Mouse (Mus musculus) hindbrain, embryonic 11.5 days (tissue): ENCODE measurements at regions not wholly inside any gene's neighbourhood (a gene's known extent, or its start where the extent isn't known, plus 50 kb on each side); places are given as distances from the start of the nearest gene placed in this dataset.
"Not testable (repeated sequence)": the region's sequence is repeated elsewhere in the genome, so short reads cannot be mapped to it uniquely, and the experiment has no call there.

ENCODE experiments used
- ATAC-seq: fragments of 200-750 bp; cut with Nextera tagmentation; 2 replicates; pipeline ENCODE4 v1.8.0; 2017; ENCODE audit warnings: mild to moderate bottlenecking, moderate TSS enrichment, moderate library complexity; ENCODE audit not compliant: low FRiP score
- DNase-seq: peaks from one replicate; pipeline ENCODE4 v3.0.0-alpha.2; 2015; ENCODE audit warnings: low spot score
- H3K27ac ChIP-seq: fragments of 300-500 bp; sonication (generic); 2 replicates; pipeline ENCODE4 v1.5.1; 2014; ENCODE audit warnings: mild to moderate bottlenecking, low read depth, low read length
- H3K27me3 ChIP-seq: fragments of 300-500 bp; sonication (generic); 2 replicates; pipeline ENCODE4 v1.6.1; 2014; ENCODE audit warnings: mild to moderate bottlenecking, low read length, moderate library complexity, mixed read lengths; ENCODE audit not compliant: control insufficient read depth, insufficient read depth
- H3K36me3 ChIP-seq: fragments of 300-500 bp; sonication (generic); 2 replicates; pipeline ENCODE4 v1.6.1; 2014; ENCODE audit warnings: mild to moderate bottlenecking, low read length, moderate library complexity, mixed read lengths; ENCODE audit not compliant: control insufficient read depth, insufficient read depth
- H3K4me1 ChIP-seq: fragments of 300-500 bp; sonication (generic); replicated peaks from 2 replicates; pipeline ENCODE4 v1.6.1; 2014; ENCODE audit warnings: low read length, mixed read lengths; ENCODE audit not compliant: control insufficient read depth, insufficient read depth
- H3K4me2 ChIP-seq: fragments of 300-500 bp; sonication (generic); replicated peaks from 2 replicates; pipeline ENCODE4 v1.6.1; 2014; ENCODE audit warnings: mild to moderate bottlenecking, low read depth, low read length
- H3K4me3 ChIP-seq: fragments of 300-500 bp; sonication (generic); 2 replicates; pipeline ENCODE4 v1.5.1; 2014; ENCODE audit warnings: low read depth, low read length
- H3K9ac ChIP-seq: fragments of 300-500 bp; sonication (generic); 2 replicates; pipeline ENCODE4 v1.6.1; 2014; ENCODE audit warnings: low read depth, low read length
- H3K9me3 ChIP-seq: fragments of 300-500 bp; sonication (generic); 2 replicates; pipeline ENCODE4 v1.6.1; 2016; ENCODE audit warnings: low read length; ENCODE audit not compliant: control insufficient read depth
- WGBS: fragments of 180-500 bp; shearing (Covaris S2); extraction: QIAGEN DNeasy Blood & Tissue Kit; methylation state at CpG from one replicate; pipeline ENCODE4 v1.1.7; 2014; 5-methylcytosine and 5-hydroxymethylcytosine counted together

- not testable (repeated sequence) for H3K4me2 ChIP-seq, ATAC-seq, DNase-seq, H3K36me3 ChIP-seq, H3K4me3 ChIP-seq, H3K27ac ChIP-seq, H3K27me3 ChIP-seq, H3K9ac ChIP-seq, H3K4me1 ChIP-seq, H3K9me3 ChIP-seq
- WGBS: 62% methylated on average over 1 of the region's 1 CpGs
Observed at GRCm38 (mm10) chr3:29024851-29025250, 57.0 kb upstream of the Egfem1 start.

DNA sequence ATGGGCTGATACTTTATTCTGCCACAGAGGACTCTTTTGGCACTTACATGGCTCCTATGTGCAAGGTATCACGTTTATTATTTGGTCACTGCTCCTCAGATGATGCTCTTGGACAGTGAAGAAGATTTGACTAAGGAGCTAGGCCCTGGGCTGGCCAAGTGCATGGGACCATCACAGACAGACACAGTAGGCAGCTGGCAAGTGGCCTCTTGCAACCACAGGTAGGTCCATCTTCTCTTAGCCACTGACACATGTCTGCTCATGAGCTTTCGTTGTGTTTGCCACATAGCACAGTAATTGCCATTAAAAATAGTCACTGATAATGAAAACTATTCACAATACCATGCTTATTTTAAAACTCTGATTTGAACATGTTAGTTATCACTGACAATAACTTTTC lies 54.1 kb upstream of the Egfem1 start:
- ATAC-seq: no peak
- no peaks in the 10 kb centered on the region for H3K36me3 ChIP-seq
- no peak overlapping the region for H3K9ac ChIP-seq
- no peak overlapping the region for H3K27ac ChIP-seq
- no peak for DNase-seq
- WGBS: 77% methylated on average over 2 of the region's 2 CpGs
- no peak overlapping the region for H3K4me3 ChIP-seq
- H3K9me3 ChIP-seq: no peaks in the 10 kb centered on the region
- H3K27me3 ChIP-seq: no peaks in the 10 kb centered on the region
- H3K4me2 ChIP-seq: no peak overlapping the region
- H3K4me1 ChIP-seq: no peaks in the 10 kb centered on the region

DNA sequence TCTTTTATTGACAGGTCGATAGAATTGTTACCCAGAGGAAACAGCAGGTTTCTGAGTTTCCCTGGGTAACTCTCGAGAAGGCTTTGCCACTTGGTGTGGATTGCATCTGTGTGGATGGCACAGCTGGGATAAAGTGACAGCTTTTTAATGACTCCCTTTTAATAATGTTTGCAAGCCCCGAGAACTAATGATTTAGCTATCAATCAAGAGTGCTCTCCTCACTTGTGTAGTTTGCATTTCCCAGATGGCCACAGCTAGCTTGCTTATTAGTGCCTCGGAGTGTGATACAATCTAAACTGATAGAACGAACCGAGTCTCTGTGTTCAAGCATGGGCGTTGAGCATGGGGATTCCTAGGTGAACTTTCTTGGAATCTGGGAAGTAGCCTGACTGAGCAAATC lies 51.0 kb upstream of the Egfem1 start:
- Histone ChIP-seq H3K4me1 (no peaks in the 10 kb centered on the region), H3K27me3 (no peaks in the 10 kb centered on the region), H3K36me3 (no peaks in the 10 kb centered on the region), H3K4me3 (no peak overlapping the region), H3K27ac (no peak overlapping the region), H3K9ac (no peak overlapping the region), H3K9me3 (no peaks in the 10 kb centered on the region), H3K4me2 (no peak overlapping the region)
- DNase-seq: peak; percentile 10
- WGBS: 52% methylated on average over 7 of the region's 7 CpGs
- peak; percentile 63 for ATAC-seq

- DNase-seq: peak; percentile 43
- Histone ChIP-seq H3K9ac (no peak overlapping the region), H3K4me3 (no peak overlapping the region), H3K9me3 (no peaks in the 10 kb centered on the region), H3K27ac (no peak overlapping the region), H3K4me1 (no peaks in the 10 kb centered on the region), H3K4me2 (no peak overlapping the region), H3K27me3 (no peaks in the 10 kb centered on the region), H3K36me3 (no peaks in the 10 kb centered on the region)
- no peak for ATAC-seq
- 49% methylated on average over 3 of the region's 3 CpGs for WGBS
Observed at GRCm38 (mm10) chr3:29031811-29032210, 50.0 kb upstream of the Egfem1 start.
